Mouse (Mus musculus) liver, adult 2 months (tissue): ENCODE data around the gene Sox5. TPM values are rescaled to one million over a fixed set of nuclear protein-coding genes. Genes with fewer than 3 reads are reported as not detected.

Experiments
- DNase-seq: peaks from one replicate; pipeline ENCODE4 v3.0.0-alpha.2; 2011; ENCODE audit warnings: low read depth, low spot score; ENCODE audit errors: extremely low read depth
- H3K27ac ChIP-seq: fragments of 200-500 bp; replicated peaks from 2 replicates; pipeline ENCODE4 v1.5.1; 2012; ENCODE audit warnings: low read depth, mild to moderate bottlenecking, control low read depth, inconsistent platforms, low read length; ENCODE audit not compliant: insufficient read depth
- H3K27me3 ChIP-seq: fragments of 200-500 bp; 2 replicates; pipeline ENCODE4 v1.6.1; 2012; ENCODE audit warnings: mild to moderate bottlenecking, moderate library complexity, low read length, inconsistent platforms; ENCODE audit not compliant: control insufficient read depth, insufficient read depth
- H3K36me3 ChIP-seq: fragments of 200-500 bp; 2 replicates; pipeline ENCODE4 v1.6.1; 2012; ENCODE audit warnings: low read length, inconsistent platforms; ENCODE audit not compliant: control insufficient read depth, insufficient read depth
- H3K4me1 ChIP-seq: fragments of 200-500 bp; 2 replicates; pipeline ENCODE4 v1.6.1; 2011; ENCODE audit warnings: low read length; ENCODE audit not compliant: control insufficient read depth, insufficient read depth
- H3K4me3 ChIP-seq: fragments of 200-500 bp; 2 replicates; pipeline ENCODE4 v1.5.1; 2011; ENCODE audit warnings: low read depth, mild to moderate bottlenecking, control low read depth, low read length, moderate library complexity; ENCODE audit not compliant: insufficient read depth
- H3K79me2 ChIP-seq: fragments of 200-500 bp; 2 replicates; pipeline ENCODE4 v1.6.1; 2012; ENCODE audit warnings: inconsistent platforms, mild to moderate bottlenecking, low read length, moderate library complexity; ENCODE audit not compliant: control insufficient read depth, insufficient read depth
- H3K9ac ChIP-seq: fragments of 200-500 bp; 2 replicates; pipeline ENCODE4 v1.6.1; 2012; ENCODE audit warnings: low read depth, mild to moderate bottlenecking, control low read depth, inconsistent platforms, low read length
- CTCF ChIP-seq: fragments of 200-500 bp; IDR thresholded peaks from 2 replicates; pipeline ENCODE4 v1.5.1; 2011; ENCODE audit warnings: low read depth, low read length, control low read depth
- POLR2A ChIP-seq: fragments of 200-500 bp; IDR thresholded peaks from 2 replicates; pipeline ENCODE4 v1.6.1; 2011; ENCODE audit warnings: low read length, control low read depth; ENCODE audit not compliant: insufficient read depth; ENCODE audit errors: extremely low read depth
- WGBS: fragments of 180-500 bp; shearing (Covaris S2); methylation state at CpG from one replicate; pipeline ENCODE4 v1.1.7; 2018; 5-methylcytosine and 5-hydroxymethylcytosine counted together
- polyA plus RNA-seq: library from polyadenylated mRNA; depleted of rRNA; stranded (reverse); fragments of >200 nt; gene quantifications from 2 replicates; pipeline ENCODE4 v1.2.3, GENCODE M21; 2012
- total RNA-seq: library from RNA; depleted of rRNA; stranded (reverse); fragments of >200 nt; gene quantifications from 2 replicates; pipeline ENCODE4 v1.2.3, GENCODE M21; 2014

The Sox5 gene
- total and polyA plus RNA-seq, 2 experiments: 7.5 to 31.6 TPM

DNA sequence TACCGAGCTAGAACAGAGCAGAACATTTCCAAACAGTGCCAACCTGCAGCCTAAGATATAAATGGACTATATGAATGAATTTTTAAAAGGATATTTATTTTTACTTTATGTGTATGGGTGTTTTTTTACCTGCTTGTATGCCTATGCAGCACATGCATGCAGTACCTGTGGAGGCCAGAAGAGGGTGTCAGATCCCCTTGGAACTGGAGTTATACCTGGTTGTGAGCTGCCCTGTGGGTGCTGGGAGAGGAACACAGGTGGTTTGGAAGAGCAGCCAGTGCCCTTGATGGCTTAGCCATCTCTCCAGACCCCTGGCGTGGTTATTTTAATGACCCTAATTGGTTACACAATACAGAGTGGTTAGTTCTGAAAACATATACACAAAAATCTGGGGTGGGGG lies 510.5 kb downstream of the Sox5 start:
- Histone ChIP-seq H3K4me3 (no peak overlapping the region), H3K36me3 (no peaks in the 10 kb centered on the region), H3K79me2 (no peaks in the 10 kb centered on the region), H3K27ac (no peak overlapping the region), H3K9ac (no peak overlapping the region), H3K27me3 (no peaks in the 10 kb centered on the region), H3K4me1 (no peaks in the 10 kb centered on the region; the same call in 1 of the 2 replicates)
- TF ChIP-seq POLR2A (no peak), CTCF (peak; percentile 64)
- WGBS: 92% methylated on average over 2 of the region's 2 CpGs
- DNase-seq: peak; percentile 9

DNA sequence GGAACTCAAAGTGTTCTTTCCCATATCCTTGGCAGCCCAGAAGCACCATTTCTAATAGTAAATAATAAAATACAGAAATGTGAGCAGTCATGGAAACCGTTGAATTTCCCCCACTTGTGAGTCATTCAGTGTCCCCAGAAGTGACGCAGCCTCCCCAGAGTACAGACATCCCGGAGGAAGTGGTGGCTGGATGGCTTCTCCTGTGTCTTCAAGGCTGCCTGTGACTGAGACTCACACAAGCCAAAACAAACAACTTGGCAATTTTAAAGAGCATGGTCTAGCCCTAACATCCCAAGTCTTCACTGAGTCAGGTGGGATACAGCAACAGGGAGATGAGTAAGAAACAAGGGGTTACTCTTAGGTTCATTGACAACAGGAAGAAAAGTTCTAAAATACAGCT lies 511.5 kb downstream of the Sox5 start:
- 75% methylated on average over 3 of the region's 3 CpGs for WGBS
- Histone ChIP-seq H3K9ac (no peak overlapping the region), H3K36me3 (no peaks in the 10 kb centered on the region), H3K27ac (no peak overlapping the region), H3K27me3 (no peaks in the 10 kb centered on the region), H3K4me3 (no peak overlapping the region), H3K79me2 (no peaks in the 10 kb centered on the region), H3K4me1 (no peaks in the 10 kb centered on the region; the same call in 1 of the 2 replicates)
- no peak for DNase-seq
- TF ChIP-seq POLR2A: no peak
- TF ChIP-seq CTCF: no peak

DNA sequence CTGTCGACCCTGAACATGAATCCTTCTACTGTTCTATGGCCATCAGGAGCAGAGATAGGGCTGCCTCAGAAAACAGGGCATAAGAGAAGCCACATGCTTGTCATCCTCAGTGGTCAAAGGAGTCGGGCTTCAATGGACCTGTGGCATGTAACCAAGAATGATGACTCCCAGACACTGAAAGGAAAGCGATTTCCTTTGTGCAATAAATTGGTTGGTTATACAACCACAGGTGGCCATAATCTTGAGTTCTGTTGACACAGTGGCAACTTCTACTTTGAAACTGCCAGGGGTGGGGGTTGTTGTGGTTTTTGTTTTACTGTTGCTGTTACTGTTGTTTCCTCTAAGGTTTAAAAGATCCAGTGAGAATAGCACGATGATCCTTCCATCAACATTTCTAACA lies 512.1 kb downstream of the Sox5 start:
- H3K9ac ChIP-seq: no peak overlapping the region
- TF ChIP-seq POLR2A (no peak), CTCF (no peak)
- DNase-seq: no peak
- H3K79me2 ChIP-seq: no peaks in the 10 kb centered on the region
- H3K27ac ChIP-seq: no peak overlapping the region
- H3K4me1 ChIP-seq: no peaks in the 10 kb centered on the region; the same call in 1 of the 2 replicates
- no peak overlapping the region for H3K4me3 ChIP-seq
- H3K36me3 ChIP-seq: no peaks in the 10 kb centered on the region
- WGBS: 74% methylated on average over 4 of the region's 4 CpGs
- no peaks in the 10 kb centered on the region for H3K27me3 ChIP-seq

DNA sequence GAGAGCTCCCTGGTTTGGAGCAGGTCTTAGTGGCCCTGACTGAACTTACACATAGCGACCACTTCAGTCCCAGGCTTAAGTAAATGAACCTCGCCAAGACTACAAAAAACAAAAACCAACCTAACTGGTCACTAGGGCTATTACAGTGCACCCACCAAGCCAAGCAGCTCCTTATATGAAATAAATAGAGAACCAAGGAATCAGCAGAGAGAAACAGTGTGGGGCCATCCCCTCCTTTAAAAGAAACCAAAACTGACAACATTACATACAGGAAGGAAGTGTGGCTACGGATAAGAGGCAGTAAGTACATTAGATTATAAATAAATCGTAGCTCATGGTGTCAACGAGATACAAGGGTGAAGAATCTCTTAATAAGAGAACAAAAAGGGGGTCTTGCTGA lies 516.0 kb downstream of the Sox5 start:
- no peak for DNase-seq
- Histone ChIP-seq H3K27me3 (no peaks in the 10 kb centered on the region), H3K4me1 (no peaks in the 10 kb centered on the region), H3K4me3 (no peak overlapping the region), H3K79me2 (no peaks in the 10 kb centered on the region), H3K9ac (no peak overlapping the region), H3K36me3 (no peaks in the 10 kb centered on the region), H3K27ac (no peak overlapping the region)
- WGBS: 83% methylated on average over 5 of the region's 5 CpGs
- no peak for TF ChIP-seq POLR2A
- no peak for TF ChIP-seq CTCF

DNA sequence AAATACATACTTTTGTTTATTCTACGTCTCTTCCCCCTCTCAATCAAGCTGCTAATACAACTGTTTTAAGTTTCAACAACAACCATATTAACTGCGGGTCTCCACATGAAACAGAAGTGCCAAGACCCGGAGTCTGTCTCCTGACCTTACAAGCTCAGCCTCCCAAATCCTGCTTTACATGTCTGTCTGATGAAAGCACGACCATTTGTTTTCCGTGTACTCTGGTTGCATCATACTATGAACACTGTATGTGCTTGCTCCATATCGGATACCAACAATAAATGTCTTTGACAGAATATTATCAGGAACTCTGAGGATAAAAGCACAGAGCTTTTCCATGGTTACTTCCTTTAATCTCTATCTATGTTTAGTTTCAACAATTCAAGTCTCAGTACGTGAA lies 516.8 kb downstream of the Sox5 start:
- 78% methylated on average over 7 of the region's 7 CpGs for WGBS
- no peak for DNase-seq
- TF ChIP-seq POLR2A: no peak
- no peak for TF ChIP-seq CTCF

DNA sequence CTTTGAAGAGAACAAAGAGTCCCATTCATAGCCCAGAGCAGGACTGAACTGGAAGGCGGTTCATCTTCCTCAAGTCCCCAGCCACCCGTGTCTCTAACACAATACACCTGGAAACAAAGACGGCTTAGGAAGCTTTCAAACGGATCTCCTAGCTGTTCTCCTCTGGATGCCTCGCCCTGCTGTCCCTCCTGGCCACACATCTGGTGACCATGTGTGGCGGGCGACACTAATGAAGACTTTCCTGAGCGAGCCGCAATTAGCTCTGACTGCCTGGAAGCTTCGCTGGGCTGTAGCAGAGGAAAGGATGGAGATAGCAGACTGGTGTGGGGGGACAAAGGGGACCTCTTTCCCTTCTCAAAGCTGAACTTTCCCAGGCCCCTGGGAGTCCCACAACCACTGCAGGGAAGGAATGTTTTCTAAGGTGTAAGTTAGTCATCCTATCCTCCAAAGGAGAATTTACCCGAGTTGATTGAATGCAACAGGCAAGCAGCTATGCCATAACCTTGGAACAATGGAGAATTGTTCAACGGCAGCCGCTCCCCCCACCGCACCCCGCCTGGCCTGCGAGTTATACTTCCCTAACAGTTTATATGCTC lies 517.4 kb downstream of the Sox5 start:
- no peak overlapping the region for H3K4me3 ChIP-seq
- TF ChIP-seq POLR2A (no peak), CTCF (no peak)
- H3K27me3 ChIP-seq: no peaks in the 10 kb centered on the region
- H3K36me3 ChIP-seq: no peaks in the 10 kb centered on the region
- DNase-seq: no peak
- WGBS: 84% methylated on average over 16 of the region's 16 CpGs
- H3K9ac ChIP-seq: no peak overlapping the region
- H3K4me1 ChIP-seq: no peaks in the 10 kb centered on the region
- no peak overlapping the region for H3K27ac ChIP-seq
- H3K79me2 ChIP-seq: no peaks in the 10 kb centered on the region

More for the DNA sequence above, 516.8 kb downstream of the Sox5 start:
- Histone ChIP-seq H3K27ac (no peak overlapping the region), H3K9ac (no peak overlapping the region), H3K27me3 (no peaks in the 10 kb centered on the region), H3K79me2 (no peaks in the 10 kb centered on the region), H3K36me3 (no peaks in the 10 kb centered on the region), H3K4me1 (no peaks in the 10 kb centered on the region), H3K4me3 (no peak overlapping the region)
